Mouse (Mus musculus): ENCODE results near the gene Apold1. TPM values are rescaled to one million over a fixed set of nuclear protein-coding genes. Genes with fewer than 3 reads are reported as not detected.

Gene Apold1
- 1.5 and 1.8 TPM in 2 replicates for polyA plus RNA-seq (2015; fragmentation: Nextera tagmentation; extraction: Ambion mirVana)

- no peaks in the 10 kb centered on the region for H3K27me3 ChIP-seq (ENCODE audit: control insufficient read depth, insufficient read depth, low read length)
- H3K9ac ChIP-seq (ENCODE audit: low read length): no peak within 1 kb of the TSS
- 49% methylated on average over 22 of the region's 22 CpGs for WGBS
- no peaks in the 10 kb centered on the region for H3K36me3 ChIP-seq (ENCODE audit: control insufficient read depth, insufficient read depth, low read length)
- no peak; the same call in 1 of the 2 replicates for ATAC-seq (ENCODE audit: low FRiP score, low TSS enrichment)
- TF ChIP-seq CTCF (IDR thresholded peaks at IDR 0.05; ENCODE audit: low read depth): no peak
- no peaks in the 10 kb centered on the region for H3K9me3 ChIP-seq (ENCODE audit: control insufficient read depth, low read length)
- H3K4me3 ChIP-seq (ENCODE audit: low read depth, low read length): no peak within 1 kb of the TSS
- DNase-seq (ENCODE audit: low spot score): no peak
- H3K4me1 ChIP-seq (replicated peaks; ENCODE audit: control insufficient read depth, insufficient read depth): no peaks in the 10 kb centered on the region
- no peak within 1 kb of the TSS for H3K4me2 ChIP-seq (replicated peaks; ENCODE audit: low read depth)
- no peak within 1 kb of the TSS for H3K27ac ChIP-seq (replicated peaks)
Measured at GRCm38 (mm10) chr6:134981231-134982062, at the start of gene Apold1. Gene Apold1, plus strand, starts transcription at chr6:134981718.

GRCm38 (mm10) chr6:134932486-134933206 lies 48.9 kb upstream of the Apold1 start:
- H3K4me2 ChIP-seq (replicated peaks; ENCODE audit: low read depth): peak overlapping the region; percentile 34
- no peak overlapping the region for H3K4me3 ChIP-seq (ENCODE audit: low read depth, low read length)
- no peak overlapping the region for H3K27ac ChIP-seq (replicated peaks)

GRCm38 (mm10) chr6:134933207-134933558 lies 48.3 kb upstream of the Apold1 start:
- Histone ChIP-seq H3K4me2 (replicated peaks; ENCODE audit: low read depth) (no peak overlapping the region), H3K4me1 (replicated peaks; ENCODE audit: control insufficient read depth, insufficient read depth) (no peaks in the 10 kb centered on the region), H3K27me3 (ENCODE audit: control insufficient read depth, insufficient read depth, low read length) (no peaks in the 10 kb centered on the region), H3K9ac (ENCODE audit: low read length) (no peak overlapping the region), H3K36me3 (ENCODE audit: control insufficient read depth, insufficient read depth, low read length) (no peaks in the 10 kb centered on the region), H3K9me3 (ENCODE audit: control insufficient read depth, low read length) (no peaks in the 10 kb centered on the region), H3K4me3 (ENCODE audit: low read depth, low read length) (no peak overlapping the region), H3K27ac (replicated peaks) (no peak overlapping the region)
- DNase-seq (ENCODE audit: low spot score) (no peak), ATAC-seq (ENCODE audit: low FRiP score, low TSS enrichment) (no peak)
- no peak for TF ChIP-seq CTCF (IDR thresholded peaks at IDR 0.05; ENCODE audit: low read depth)
- no peak for TF ChIP-seq EP300 (optimal IDR thresholded peaks at IDR 0.05)
- 76% methylated on average over 2 of the region's 2 CpGs for WGBS

More at GRCm38 (mm10) chr6:134932486-134933206, 48.9 kb upstream of the Apold1 start:
- DNase-seq (ENCODE audit: low spot score) (no peak), ATAC-seq (ENCODE audit: low FRiP score, low TSS enrichment) (no peak)
- no peaks in the 10 kb centered on the region for H3K27me3 ChIP-seq (ENCODE audit: control insufficient read depth, insufficient read depth, low read length)
- no peaks in the 10 kb centered on the region for H3K36me3 ChIP-seq (ENCODE audit: control insufficient read depth, insufficient read depth, low read length)
- 50% methylated on average over 12 of the region's 12 CpGs for WGBS
- H3K9ac ChIP-seq (ENCODE audit: low read length): no peak overlapping the region
- TF ChIP-seq CTCF (IDR thresholded peaks at IDR 0.05; ENCODE audit: low read depth): no peak
- no peak for TF ChIP-seq EP300 (optimal IDR thresholded peaks at IDR 0.05)
- no peaks in the 10 kb centered on the region for H3K4me1 ChIP-seq (replicated peaks; ENCODE audit: control insufficient read depth, insufficient read depth)
- H3K9me3 ChIP-seq (ENCODE audit: control insufficient read depth, low read length): no peaks in the 10 kb centered on the region

- ATAC-seq (ENCODE audit: low FRiP score, low TSS enrichment) (no peak), DNase-seq (ENCODE audit: low spot score) (no peak)
- H3K27me3 ChIP-seq (ENCODE audit: control insufficient read depth, insufficient read depth, low read length): no peaks in the 10 kb centered on the region
- TF ChIP-seq EP300 (optimal IDR thresholded peaks at IDR 0.05): no peak
- no peak for TF ChIP-seq CTCF (IDR thresholded peaks at IDR 0.05; ENCODE audit: low read depth)
- no peaks in the 10 kb centered on the region for H3K36me3 ChIP-seq (ENCODE audit: control insufficient read depth, insufficient read depth, low read length)
- H3K4me2 ChIP-seq (replicated peaks; ENCODE audit: low read depth): no peak overlapping the region
- 92% methylated on average over 5 of the region's 5 CpGs for WGBS
- H3K9me3 ChIP-seq (ENCODE audit: control insufficient read depth, low read length): no peaks in the 10 kb centered on the region
- no peak overlapping the region for H3K27ac ChIP-seq (replicated peaks)
- no peak overlapping the region for H3K9ac ChIP-seq (ENCODE audit: low read length)
- H3K4me1 ChIP-seq (replicated peaks; ENCODE audit: control insufficient read depth, insufficient read depth): no peaks in the 10 kb centered on the region
- no peak overlapping the region for H3K4me3 ChIP-seq (ENCODE audit: low read depth, low read length)
Measured at GRCm38 (mm10) chr6:134934305-134934704, 47.2 kb upstream of the Apold1 start.

GRCm38 (mm10) chr6:134939781-134940180 lies 41.7 kb upstream of the Apold1 start:
- WGBS: 73% methylated on average over 4 of the region's 4 CpGs

More at GRCm38 (mm10) chr6:134939781-134940180, 41.7 kb upstream of the Apold1 start:
- Histone ChIP-seq H3K27me3 (ENCODE audit: control insufficient read depth, insufficient read depth, low read length) (no peaks in the 10 kb centered on the region), H3K4me3 (ENCODE audit: low read depth, low read length) (no peak overlapping the region), H3K27ac (replicated peaks) (no peak overlapping the region), H3K9ac (ENCODE audit: low read length) (no peak overlapping the region), H3K36me3 (ENCODE audit: control insufficient read depth, insufficient read depth, low read length) (no peaks in the 10 kb centered on the region), H3K9me3 (ENCODE audit: control insufficient read depth, low read length) (no peaks in the 10 kb centered on the region), H3K4me2 (replicated peaks; ENCODE audit: low read depth) (no peak overlapping the region), H3K4me1 (replicated peaks; ENCODE audit: control insufficient read depth, insufficient read depth) (no peaks in the 10 kb centered on the region)
- TF ChIP-seq CTCF (IDR thresholded peaks at IDR 0.05; ENCODE audit: low read depth) (no peak), EP300 (optimal IDR thresholded peaks at IDR 0.05) (no peak)
- DNase-seq (ENCODE audit: low spot score) (no peak), ATAC-seq (ENCODE audit: low FRiP score, low TSS enrichment) (no peak)

Data from stomach, postnatal 0 days (tissue).